Mouse (Mus musculus): Measurements from ENCODE around the gene Ddn. TPM values are rescaled to one million over a fixed set of nuclear protein-coding genes. Genes with fewer than 3 reads are reported as not detected.

Ddn gene
- polyA plus RNA-seq, 1 experiment from 2014 or later, result 1.2 TPM

DNA sequence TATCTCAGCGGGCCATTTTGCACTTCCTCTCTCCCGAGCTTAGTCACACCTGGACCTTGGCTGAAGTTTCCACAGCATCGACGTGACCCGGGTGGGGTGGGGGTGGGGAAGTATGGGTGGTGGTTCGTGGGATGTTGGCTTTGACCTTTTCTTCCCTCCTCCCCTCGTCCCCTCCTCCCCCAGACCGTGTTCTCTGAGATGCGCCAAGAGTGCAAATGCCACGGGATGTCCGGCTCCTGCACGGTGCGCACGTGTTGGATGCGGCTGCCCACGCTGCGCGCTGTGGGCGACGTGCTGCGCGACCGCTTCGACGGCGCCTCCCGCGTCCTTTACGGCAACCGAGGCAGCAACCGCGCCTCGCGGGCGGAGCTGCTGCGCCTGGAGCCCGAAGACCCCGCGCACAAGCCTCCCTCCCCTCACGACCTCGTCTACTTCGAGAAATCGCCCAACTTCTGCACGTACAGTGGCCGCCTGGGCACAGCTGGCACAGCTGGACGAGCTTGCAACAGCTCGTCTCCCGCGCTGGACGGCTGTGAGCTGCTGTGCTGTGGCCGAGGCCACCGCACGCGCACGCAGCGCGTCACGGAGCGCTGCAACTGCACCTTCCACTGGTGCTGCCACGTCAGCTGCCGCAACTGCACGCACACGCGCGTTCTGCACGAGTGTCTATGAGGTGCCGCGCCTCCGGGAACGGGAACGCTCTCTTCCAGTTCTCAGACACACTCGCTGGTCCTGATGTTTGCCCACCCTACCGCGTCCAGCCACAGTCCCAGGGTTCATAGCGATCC is 16.9 kb downstream of the Ddn start:
- 2% methylated on average over 75 of the region's 75 CpGs for WGBS
- Histone ChIP-seq H3K9me3 (no peaks in the 10 kb centered on the region), H3K4me1 (replicated peaks) (peaks cover 46% of the 10 kb centered on the region), H3K4me2 (replicated peaks) (peak overlapping the region; percentile 53), H3K27ac (no peak overlapping the region), H3K9ac (replicated peaks) (peak overlapping the region; percentile 48; the same call in 1 of the 2 replicates), H3K4me3 (replicated peaks) (peak overlapping the region; percentile 35), H3K27me3 (peaks cover 97% of the 10 kb centered on the region), H3K36me3 (no peaks in the 10 kb centered on the region)
- ATAC-seq, result no peak

DNA sequence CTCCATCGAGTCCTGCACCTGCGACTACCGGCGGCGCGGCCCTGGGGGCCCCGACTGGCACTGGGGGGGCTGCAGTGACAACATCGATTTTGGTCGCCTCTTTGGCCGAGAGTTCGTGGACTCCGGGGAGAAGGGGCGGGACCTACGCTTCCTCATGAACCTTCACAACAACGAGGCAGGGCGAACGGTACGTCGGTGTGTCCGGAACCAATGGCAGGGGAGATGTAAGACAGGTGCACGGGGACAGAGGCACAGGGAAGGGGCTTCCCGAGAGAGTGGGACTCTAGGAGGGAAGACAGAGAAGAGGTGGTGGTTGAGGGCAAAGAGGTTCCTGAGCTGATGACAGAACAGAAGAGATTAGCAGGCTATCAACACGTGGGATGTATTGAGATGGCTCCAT is 17.5 kb downstream of the Ddn start:
- WGBS, result 1% methylated on average over 23 of the region's 23 CpGs
- no peak overlapping the region for H3K9ac ChIP-seq (replicated peaks)
- H3K9me3 ChIP-seq, result no peaks in the 10 kb centered on the region
- peaks cover 41% of the 10 kb centered on the region for H3K4me1 ChIP-seq (replicated peaks)
- peak overlapping the region; percentile 35 for H3K4me3 ChIP-seq (replicated peaks)
- ATAC-seq, result no peak
- peaks cover 100% of the 10 kb centered on the region for H3K27me3 ChIP-seq
- H3K27ac ChIP-seq, result no peak overlapping the region
- H3K36me3 ChIP-seq, result no peaks in the 10 kb centered on the region
- H3K4me2 ChIP-seq (replicated peaks), result peak overlapping the region; percentile 53

GRCm38 (mm10) chr15:98791221-98791620 is 18.1 kb downstream of the Ddn start:
- no peak for ATAC-seq
- Histone ChIP-seq H3K9me3 (no peaks in the 10 kb centered on the region), H3K9ac (replicated peaks) (no peak overlapping the region), H3K4me2 (replicated peaks) (peak overlapping the region; percentile 53; the same call in 1 of the 2 replicates), H3K36me3 (no peaks in the 10 kb centered on the region), H3K27me3 (peaks cover 100% of the 10 kb centered on the region), H3K4me3 (replicated peaks) (peak overlapping the region; percentile 35), H3K4me1 (replicated peaks) (peaks cover 35% of the 10 kb centered on the region), H3K27ac (no peak overlapping the region)
- WGBS, result 0% methylated on average over 12 of the region's 12 CpGs

- Histone ChIP-seq H3K27me3 (peaks cover 100% of the 10 kb centered on the region), H3K4me3 (replicated peaks) (peak overlapping the region; percentile 35), H3K9ac (replicated peaks) (no peak overlapping the region), H3K4me2 (replicated peaks) (peak overlapping the region; percentile 26), H3K4me1 (replicated peaks) (peaks cover 34% of the 10 kb centered on the region), H3K27ac (no peak overlapping the region), H3K9me3 (no peaks in the 10 kb centered on the region), H3K36me3 (no peaks in the 10 kb centered on the region)
- WGBS, result under 1% methylated on average over 23 of the region's 23 CpGs
- ATAC-seq, result no peak
Measured at GRCm38 (mm10) chr15:98790761-98791160, 18.5 kb downstream of the Ddn start.

DNA sequence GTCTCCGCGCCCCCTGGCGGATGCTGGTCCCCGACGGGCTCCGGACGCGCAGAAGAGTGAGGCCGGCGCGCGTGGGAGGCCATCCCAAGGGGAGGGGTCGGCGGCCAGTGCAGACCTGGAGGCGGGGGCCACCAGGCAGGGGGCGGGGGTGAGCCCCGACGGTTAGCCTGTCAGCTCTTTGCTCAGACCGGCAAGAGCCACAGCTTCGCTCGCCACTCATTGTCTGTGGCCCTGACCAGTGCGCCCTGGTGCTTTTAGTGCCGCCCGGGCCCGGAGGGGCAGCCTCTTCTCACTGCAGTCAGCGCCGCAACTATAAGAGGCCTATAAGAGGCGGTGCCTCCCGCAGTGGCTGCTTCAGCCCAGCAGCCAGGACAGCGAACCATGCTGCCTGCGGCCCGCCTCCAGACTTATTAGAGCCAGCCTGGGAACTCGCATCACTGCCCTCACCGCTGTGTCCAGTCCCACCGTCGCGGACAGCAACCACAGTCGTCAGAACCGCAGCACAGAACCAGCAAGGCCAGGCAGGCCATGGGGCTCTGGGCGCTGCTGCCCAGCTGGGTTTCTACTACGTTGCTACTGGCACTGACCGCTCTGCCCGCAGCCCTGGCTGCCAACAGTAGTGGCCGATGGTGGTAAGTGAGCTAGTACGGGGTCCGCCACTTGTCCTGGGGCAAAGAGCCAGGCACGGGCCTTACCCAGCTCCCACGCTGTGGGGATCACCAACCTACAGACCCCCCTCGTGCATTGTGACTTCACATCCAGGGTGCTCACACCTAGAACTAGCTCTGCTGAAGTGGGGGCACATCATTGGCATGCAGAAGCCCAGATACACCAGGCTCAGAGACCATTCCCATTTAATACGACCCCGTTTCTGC is 19.4 kb downstream of the Ddn start, which contains the start of gene Wnt1:
TSS of gene Wnt1 (plus strand) at position 197 of the 875 bp plus-strand sequence.
- Histone ChIP-seq H3K9me3 (no peaks in the 10 kb centered on the region), H3K27ac (no peak within 1 kb of the TSS), H3K4me2 (replicated peaks) (peak within 1 kb of the TSS; percentile 26), H3K4me3 (replicated peaks) (peak within 1 kb of the TSS; percentile 35), H3K9ac (replicated peaks) (no peak within 1 kb of the TSS), H3K27me3 (peaks cover 100% of the 10 kb centered on the region), H3K36me3 (no peaks in the 10 kb centered on the region), H3K4me1 (replicated peaks) (peaks cover 34% of the 10 kb centered on the region)
- under 1% methylated on average over 51 of the region's 51 CpGs for WGBS
- peak; percentile 25; the same call in 1 of the 2 replicates for ATAC-seq

GRCm38 (mm10) chr15:98788972-98789660 is 20.2 kb downstream of the Ddn start:
- Histone ChIP-seq H3K4me2 (replicated peaks) (no peak overlapping the region; the same call in 1 of the 2 replicates), H3K27ac (no peak overlapping the region), H3K4me1 (replicated peaks) (peaks cover 34% of the 10 kb centered on the region), H3K27me3 (peaks cover 100% of the 10 kb centered on the region), H3K9ac (replicated peaks) (no peak overlapping the region), H3K36me3 (no peaks in the 10 kb centered on the region), H3K9me3 (no peaks in the 10 kb centered on the region), H3K4me3 (replicated peaks) (peak overlapping the region; percentile 16)
- WGBS, result 10% methylated on average over 24 of the region's 24 CpGs
- no peak for ATAC-seq

- H3K4me2 ChIP-seq (replicated peaks), result no peak overlapping the region
- H3K27me3 ChIP-seq, result peaks cover 95% of the 10 kb centered on the region
- no peak overlapping the region for H3K4me3 ChIP-seq (replicated peaks)
- ATAC-seq, result no peak
- WGBS, result 43% methylated on average over 4 of the region's 4 CpGs
- no peaks in the 10 kb centered on the region for H3K36me3 ChIP-seq
- no peak overlapping the region for H3K27ac ChIP-seq
- H3K4me1 ChIP-seq (replicated peaks), result peaks cover 30% of the 10 kb centered on the region
- H3K9ac ChIP-seq (replicated peaks), result no peak overlapping the region
- no peaks in the 10 kb centered on the region for H3K9me3 ChIP-seq
Measured at GRCm38 (mm10) chr15:98787930-98788329, 21.4 kb downstream of the Ddn start.

- Histone ChIP-seq H3K27me3 (peaks cover 93% of the 10 kb centered on the region), H3K27ac (no peak overlapping the region), H3K9me3 (no peaks in the 10 kb centered on the region), H3K4me2 (replicated peaks) (no peak overlapping the region), H3K4me1 (replicated peaks) (peaks cover 12% of the 10 kb centered on the region), H3K4me3 (replicated peaks) (no peak overlapping the region), H3K9ac (replicated peaks) (no peak overlapping the region), H3K36me3 (no peaks in the 10 kb centered on the region)
- WGBS, result 45% methylated on average over 7 of the region's 7 CpGs
- no peak for ATAC-seq
Measured at GRCm38 (mm10) chr15:98785744-98786143, 23.5 kb downstream of the Ddn start.

DNA sequence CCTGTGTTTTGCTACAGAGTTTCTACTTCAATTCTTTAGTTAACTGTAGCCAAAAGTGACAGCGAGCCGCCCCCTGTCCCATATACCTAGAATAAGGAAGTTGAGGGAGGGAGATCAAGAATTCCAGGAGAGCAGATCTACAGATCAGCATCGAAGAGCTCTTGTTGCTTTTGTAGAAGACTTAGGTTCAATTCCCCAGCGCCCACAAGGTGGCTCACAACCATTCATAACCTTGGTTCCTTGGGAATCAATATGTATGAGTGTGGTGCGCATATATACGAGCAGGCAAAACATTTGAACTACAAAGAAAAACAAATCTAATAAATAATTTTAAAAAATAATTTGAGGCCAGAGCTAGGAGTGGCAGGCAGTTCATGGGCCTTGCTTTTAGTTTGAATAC is 28.1 kb downstream of the Ddn start:
- 31% methylated on average over 6 of the region's 6 CpGs for WGBS
- H3K4me2 ChIP-seq (replicated peaks), result no peak overlapping the region
- peaks cover 30% of the 10 kb centered on the region for H3K4me1 ChIP-seq (replicated peaks)
- H3K27ac ChIP-seq, result no peak overlapping the region
- no peak overlapping the region for H3K9ac ChIP-seq (replicated peaks)
- no peaks in the 10 kb centered on the region for H3K9me3 ChIP-seq
- no peaks in the 10 kb centered on the region for H3K36me3 ChIP-seq
- no peak overlapping the region for H3K4me3 ChIP-seq (replicated peaks)
- peaks cover 93% of the 10 kb centered on the region for H3K27me3 ChIP-seq
- no peak for ATAC-seq

DNA sequence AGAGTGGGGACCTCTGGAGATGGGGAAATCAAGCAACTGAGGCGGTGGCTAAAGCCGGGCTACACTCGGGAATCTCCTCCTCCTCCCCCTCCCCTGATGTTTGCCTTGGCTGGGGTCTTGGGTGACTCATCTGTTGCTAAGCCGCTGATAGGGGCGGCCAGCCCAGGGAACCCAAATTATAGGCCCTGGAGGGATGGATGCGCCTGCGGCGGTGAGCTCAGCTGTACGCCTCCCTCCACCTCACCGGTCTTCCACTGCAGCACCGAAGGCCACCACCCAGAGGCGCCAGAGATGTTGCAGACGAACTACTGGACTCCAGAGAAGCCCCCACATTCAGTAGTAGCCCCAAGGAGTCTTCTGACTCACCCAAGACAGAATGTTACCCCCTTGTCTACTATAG is 28.7 kb downstream of the Ddn start:
- Histone ChIP-seq H3K36me3 (no peaks in the 10 kb centered on the region), H3K4me3 (replicated peaks) (no peak overlapping the region), H3K27me3 (peaks cover 93% of the 10 kb centered on the region), H3K4me1 (replicated peaks) (peaks cover 36% of the 10 kb centered on the region), H3K27ac (no peak overlapping the region), H3K4me2 (replicated peaks) (no peak overlapping the region), H3K9ac (replicated peaks) (no peak overlapping the region), H3K9me3 (no peaks in the 10 kb centered on the region)
- 0 out of 2 replicates have a peak, but pooled peaks have one; percentile 9 for ATAC-seq
- 2% methylated on average over 13 of the region's 13 CpGs for WGBS

DNA sequence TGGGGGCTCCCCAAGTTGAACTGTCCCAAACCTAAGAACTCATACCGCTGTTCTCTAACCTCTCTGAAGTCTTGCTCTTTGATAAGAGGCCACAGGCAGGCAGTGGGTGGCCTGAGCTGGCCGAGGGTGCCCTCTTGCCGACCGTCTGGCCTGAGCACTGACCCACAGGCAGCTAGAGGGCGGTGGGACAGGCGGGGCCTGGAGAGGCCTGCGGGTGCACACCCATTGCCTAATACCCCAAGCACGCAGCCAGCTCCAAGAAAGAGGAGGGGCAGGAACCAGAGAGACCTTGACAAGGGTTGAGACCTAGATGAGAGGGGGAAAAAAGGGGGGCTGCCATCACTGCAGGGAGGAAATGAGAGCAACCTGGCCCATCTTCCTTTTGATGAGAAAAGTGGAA is 29.2 kb downstream of the Ddn start:
- no peak overlapping the region for H3K4me2 ChIP-seq (replicated peaks)
- H3K9me3 ChIP-seq, result no peaks in the 10 kb centered on the region
- ATAC-seq, result no peak
- H3K4me1 ChIP-seq (replicated peaks), result peaks cover 38% of the 10 kb centered on the region
- H3K4me3 ChIP-seq (replicated peaks), result no peak overlapping the region
- H3K9ac ChIP-seq (replicated peaks), result no peak overlapping the region
- 6% methylated on average over 8 of the region's 8 CpGs for WGBS
- no peaks in the 10 kb centered on the region for H3K36me3 ChIP-seq
- peaks cover 93% of the 10 kb centered on the region for H3K27me3 ChIP-seq
- no peak overlapping the region for H3K27ac ChIP-seq
